ENCODE assay signal across 8 mouse cellular contexts in the genomic region with DNA sequence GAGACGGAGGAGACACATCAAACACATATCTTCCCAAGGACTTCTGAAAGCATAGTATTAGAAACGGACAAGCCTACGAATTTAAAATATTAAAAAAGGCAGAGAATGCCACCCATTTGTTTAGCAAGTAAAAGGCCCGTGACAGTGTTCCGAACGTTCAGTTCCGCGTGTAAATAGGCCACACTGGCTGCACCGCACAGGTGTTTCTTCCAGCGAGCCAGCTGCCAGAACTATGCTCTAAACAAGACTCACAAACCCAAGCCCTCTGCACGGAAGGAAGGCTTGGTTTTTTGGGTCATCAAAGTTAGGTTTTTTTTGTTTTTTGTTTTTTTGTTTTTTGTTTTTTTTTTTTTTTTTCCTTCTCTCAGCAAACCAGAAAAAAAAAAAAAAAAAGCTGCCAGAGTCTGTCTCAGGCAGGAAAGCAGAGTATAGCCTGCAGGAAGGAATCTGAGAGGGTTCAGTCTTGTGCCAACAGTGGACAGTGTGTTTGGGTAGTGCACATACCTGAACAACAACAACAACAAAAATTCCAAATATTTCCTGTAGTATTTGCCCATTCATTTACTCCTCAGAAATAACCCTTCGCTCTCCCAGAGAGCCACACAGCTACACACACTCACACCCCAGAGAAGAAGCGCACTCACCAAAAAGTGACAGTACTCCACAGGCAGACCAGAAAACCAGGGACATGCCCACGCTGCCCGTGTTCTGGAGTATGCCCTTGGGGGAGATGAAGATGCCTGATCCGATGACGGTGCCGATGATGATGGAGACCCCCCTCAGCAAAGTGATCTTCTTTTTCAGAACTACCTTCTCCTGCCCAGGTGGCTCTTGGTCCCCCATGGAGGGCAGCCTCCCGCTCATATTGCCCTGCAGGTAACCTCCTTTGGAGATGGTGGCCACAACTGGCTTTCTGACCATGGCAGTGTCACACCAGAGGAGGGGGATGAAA. TPM values are rescaled to one million over a fixed set of nuclear protein-coding genes. Genes with fewer than 3 reads are reported as not detected.
DNase-seq lines count a peak whose midpoint lies in the region; ATAC-seq lines count a peak whose summit lies in the region.

No protein-coding gene starts in this region.

- WGBS in kidney, embryonic 14.5 days = 75% methylated on average over 19 of the region's 19 CpGs
- 70% methylated on average over 19 of the region's 19 CpGs for WGBS in forebrain, embryonic 16.5 days

- DNase-seq in kidney, postnatal 10 days = no peak
- DNase-seq in NIH3T3 (ENCODE audit: low read depth) = peak; percentile 2
- peak; percentile 77 for DNase-seq in thymus, postnatal 4 days
- no peak for DNase-seq in frontal cortex, adult 2 months (ENCODE audit: extremely low spot score in 1 of 2, low spot score in 1 of 2)
- DNase-seq in heart, postnatal 4 days = no peak

- ATAC-seq in kidney, embryonic 14.5 days (ENCODE audit: low FRiP score, low TSS enrichment) = peak; percentile 70; the same call in 1 of the 2 replicates
- ATAC-seq in forebrain, embryonic 16.5 days = peak; percentile 20; the same call in 1 of the 2 replicates

- peak overlapping the region; percentile 31; the same call in 1 of the 2 replicates for H3K4me3 ChIP-seq in kidney, embryonic 14.5 days (ENCODE audit: low read length)
- H3K4me3 ChIP-seq in forebrain, embryonic 16.5 days (replicated peaks; ENCODE audit: low read length) = peak overlapping the region; percentile 4; the same call in 1 of the 2 replicates
- peak overlapping the region; percentile 91 for H3K4me3 ChIP-seq in megakaryocyte, embryonic 14.5 days (replicated peaks)

- no peaks in the 10 kb centered on the region for H3K4me1 ChIP-seq in kidney, embryonic 14.5 days (ENCODE audit: control insufficient read depth, insufficient read depth, low read length)
- H3K4me1 ChIP-seq in forebrain, embryonic 16.5 days (replicated peaks; ENCODE audit: control insufficient read depth, insufficient read depth, low read length) = peaks cover 7% of the 10 kb centered on the region
- peaks cover 46% of the 10 kb centered on the region for H3K4me1 ChIP-seq in megakaryocyte, embryonic 14.5 days

- H3K4me2 ChIP-seq in kidney, embryonic 14.5 days (replicated peaks; ENCODE audit: low read depth, low read length) = peak overlapping the region; percentile 62
- H3K4me2 ChIP-seq in forebrain, embryonic 16.5 days (ENCODE audit: low read length) = peak overlapping the region; percentile 56

- H3K36me3 ChIP-seq in kidney, embryonic 14.5 days (ENCODE audit: control insufficient read depth, insufficient read depth, low read length) = no peaks in the 10 kb centered on the region
- no peaks in the 10 kb centered on the region for H3K36me3 ChIP-seq in forebrain, embryonic 16.5 days (ENCODE audit: control insufficient read depth, insufficient read depth)
- H3K36me3 ChIP-seq in megakaryocyte, embryonic 14.5 days (replicated peaks; ENCODE audit: low read length) = no peaks in the 10 kb centered on the region

- no peaks in the 10 kb centered on the region for H3K27me3 ChIP-seq in kidney, embryonic 14.5 days (ENCODE audit: control insufficient read depth, insufficient read depth, low read length)
- no peaks in the 10 kb centered on the region for H3K27me3 ChIP-seq in forebrain, embryonic 16.5 days (replicated peaks; ENCODE audit: control insufficient read depth, insufficient read depth, low read length)
- no peaks in the 10 kb centered on the region for H3K27me3 ChIP-seq in megakaryocyte, embryonic 14.5 days (replicated peaks)

- no peaks in the 10 kb centered on the region for H3K9me3 ChIP-seq in kidney, embryonic 14.5 days (ENCODE audit: control insufficient read depth, low read length)
- H3K9me3 ChIP-seq in forebrain, embryonic 16.5 days (ENCODE audit: control insufficient read depth, low read length) = no peaks in the 10 kb centered on the region
- no peaks in the 10 kb centered on the region for H3K9me3 ChIP-seq in megakaryocyte, embryonic 14.5 days

- no peak overlapping the region for H3K9ac ChIP-seq in kidney, embryonic 14.5 days (ENCODE audit: low read depth, low read length)
- H3K9ac ChIP-seq in forebrain, embryonic 16.5 days (replicated peaks; ENCODE audit: low read depth, low read length) = peak overlapping the region; percentile 16; the same call in 1 of the 2 replicates

- H3K27ac ChIP-seq in kidney, embryonic 14.5 days (ENCODE audit: low read depth, low read length) = no peak overlapping the region
- H3K27ac ChIP-seq in forebrain, embryonic 16.5 days (ENCODE audit: low read length) = no peak overlapping the region

RNA-seq across cellular contexts. Expression of gene Slc7a11, which starts 0.8 kb away (rescaled TPM):
- polyA plus RNA-seq in kidney, embryonic 14.5 days (2014; fragmentation: Nextera tagmentation; extraction: Ambion mirVana) = 0.23 and 0.58 TPM in 2 replicates
- polyA plus RNA-seq in forebrain, embryonic 16.5 days (2015; fragmentation: Nextera tagmentation; extraction: Ambion mirVana) = 2.8 and 3.8 TPM in 2 replicates
- 0.39 TPM in 1 of 2 replicates, not detected in the other for polyA plus RNA-seq in megakaryocyte, embryonic 14.5 days (2012; ENCODE audit: insufficient read depth, low replicate concordance)
- 16.2 and 20.8 TPM in 2 replicates for polyA plus RNA-seq in frontal cortex, adult 2 months (2012; rRNA removed)
- under 1 TPM; 0.02 to 0.19 TPM for total RNA-seq in heart, postnatal 4 days (2021)

Comparison
In these comparisons a context has a peak if more than half of its experiments do, and no peak if none do; other contexts are left out.
1. H3K4me3 ChIP-seq: peak in every context shown above with its lines; median percentile 91 in megakaryocyte, embryonic 14.5 days; 31 in kidney, embryonic 14.5 days; 4 in forebrain, embryonic 16.5 days.
2. DNase-seq: peak in NIH3T3 (single experiment) and thymus, postnatal 4 days (single experiment); none in kidney, postnatal 10 days (single experiment), frontal cortex, adult 2 months (0 of 2) and heart, postnatal 4 days (single experiment).